Mouse (Mus musculus) urinary bladder, postnatal 4 days (tissue): ENCODE measurements at regions not wholly inside any gene's neighbourhood (a gene's known extent, or its start where the extent isn't known, plus 50 kb on each side); places are given as distances from the start of the nearest gene placed in this dataset.
A peak's percentile ranks its signal among the peaks of the same experiment; 100 is the strongest.

Experiments
- DNase-seq, 2 experiments: peaks; one replicate each; pipeline ENCODE4 v3.0.0; 2021 to 2022; ENCODE audit warnings: low spot score in 2 of 2

- DNase-seq, result no peak
Observed at GRCm38 (mm10) chr10:118765051-118765450, 105.0 kb downstream of the Dyrk2 start.

- no peak for DNase-seq
Observed at GRCm38 (mm10) chr10:118765544-118766441, 104.2 kb downstream of the Dyrk2 start.

- DNase-seq, result no peak
Observed at GRCm38 (mm10) chr10:118766826-118767225, 103.2 kb downstream of the Dyrk2 start.

DNA sequence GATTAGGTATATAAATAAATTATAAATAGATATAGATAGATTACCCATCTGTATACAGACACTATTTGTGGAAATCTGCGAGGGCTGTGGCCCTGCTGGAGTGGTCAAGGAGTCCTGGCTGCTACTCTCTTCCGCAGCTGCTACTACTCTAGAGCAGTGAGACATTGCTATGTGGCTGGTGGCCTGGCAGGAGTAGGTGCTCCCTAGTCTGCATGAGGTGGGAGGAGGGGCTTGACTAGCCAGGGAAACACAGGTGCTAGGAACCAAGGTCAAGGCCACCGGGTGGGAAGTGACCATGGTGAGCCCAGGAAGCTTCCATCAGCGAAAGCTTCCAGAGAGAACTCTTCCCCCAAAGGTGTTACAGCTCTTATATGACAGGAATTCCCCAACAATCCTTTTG, 100.3 kb downstream of the Dyrk2 start:
- DNase-seq, result no peak

GRCm38 (mm10) chr10:118778656-118779055, 91.4 kb downstream of the Dyrk2 start:
- no peak for DNase-seq

DNA sequence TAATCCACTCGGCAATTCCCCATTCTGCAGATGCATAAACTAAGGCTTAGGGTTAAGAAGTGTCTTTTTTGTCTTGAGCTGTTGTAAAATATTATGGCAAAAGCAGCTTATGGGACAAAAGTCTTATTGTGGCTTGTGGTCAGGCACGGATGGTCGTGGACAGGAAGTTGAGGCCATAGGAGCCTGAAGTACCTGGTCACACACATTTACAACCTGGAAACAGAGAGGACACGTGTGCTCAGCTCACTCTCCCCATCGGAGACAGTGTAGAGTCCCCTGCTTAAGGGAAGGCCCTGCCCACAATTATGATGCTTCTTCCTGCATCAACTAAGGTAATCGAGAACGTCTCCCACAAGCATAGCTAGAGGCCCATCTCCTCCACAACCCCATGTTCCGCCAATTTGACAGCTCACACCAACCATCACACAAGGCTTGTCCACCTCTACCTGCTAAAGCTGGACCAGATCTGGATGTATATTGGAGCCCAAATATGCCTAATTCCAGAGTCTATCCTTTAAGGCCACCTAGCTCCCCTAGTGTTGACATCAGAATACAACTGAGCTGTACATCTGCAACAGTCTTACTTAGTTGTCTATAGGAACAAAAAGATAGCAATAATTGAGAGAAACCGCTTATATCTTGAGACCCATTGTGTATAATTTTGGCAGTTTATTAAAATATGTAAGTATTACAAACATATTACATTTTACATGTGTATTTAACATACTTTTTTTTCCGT, 89.0 kb downstream of the Dyrk2 start:
- DNase-seq, result no peak

- no peak for DNase-seq
Observed at GRCm38 (mm10) chr10:118781811-118782232, 88.2 kb downstream of the Dyrk2 start.

DNA sequence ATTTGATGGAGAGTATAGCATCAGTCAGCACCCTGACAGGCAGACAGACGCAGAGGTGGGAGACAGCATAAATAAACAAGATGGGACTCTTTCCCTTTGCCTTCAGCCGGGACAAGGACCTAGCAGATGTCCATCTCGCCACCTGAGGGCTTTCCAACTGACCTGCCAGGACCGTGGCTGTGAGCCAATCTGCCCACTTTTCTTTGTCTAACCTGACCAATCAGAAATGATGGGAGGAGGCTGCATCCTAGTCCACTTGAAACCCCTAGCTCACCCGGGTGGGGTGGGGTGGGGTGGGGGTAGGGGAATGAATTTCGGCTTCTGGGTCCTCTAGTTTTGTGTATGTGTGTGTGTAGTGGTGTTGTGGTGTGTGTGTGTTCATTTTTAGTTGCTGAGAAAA, 87.4 kb downstream of the Dyrk2 start:
- no peak for DNase-seq

DNA sequence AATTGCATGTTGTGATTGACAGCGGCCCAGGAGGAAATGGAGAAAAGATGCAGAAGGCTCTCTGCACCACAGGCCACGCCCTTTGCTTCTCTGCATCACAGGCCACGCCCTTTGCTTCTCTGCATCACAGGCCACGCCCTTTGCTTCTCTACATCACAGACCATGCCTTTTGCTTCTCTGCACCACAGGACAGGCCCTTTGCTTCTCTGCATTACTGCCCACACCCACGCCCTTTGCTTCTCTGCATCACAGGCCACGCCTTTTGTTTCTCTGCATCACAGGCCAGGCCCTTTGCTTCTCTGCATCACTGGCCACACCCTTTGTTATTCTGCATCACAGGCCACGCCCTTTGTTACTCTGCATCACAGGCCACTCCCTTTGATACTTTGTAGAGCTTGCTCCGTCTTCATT, 82.7 kb downstream of the Dyrk2 start:
- no peak for DNase-seq

- DNase-seq, result no peak
Observed at GRCm38 (mm10) chr10:118792352-118793100, 77.5 kb downstream of the Dyrk2 start.

DNA sequence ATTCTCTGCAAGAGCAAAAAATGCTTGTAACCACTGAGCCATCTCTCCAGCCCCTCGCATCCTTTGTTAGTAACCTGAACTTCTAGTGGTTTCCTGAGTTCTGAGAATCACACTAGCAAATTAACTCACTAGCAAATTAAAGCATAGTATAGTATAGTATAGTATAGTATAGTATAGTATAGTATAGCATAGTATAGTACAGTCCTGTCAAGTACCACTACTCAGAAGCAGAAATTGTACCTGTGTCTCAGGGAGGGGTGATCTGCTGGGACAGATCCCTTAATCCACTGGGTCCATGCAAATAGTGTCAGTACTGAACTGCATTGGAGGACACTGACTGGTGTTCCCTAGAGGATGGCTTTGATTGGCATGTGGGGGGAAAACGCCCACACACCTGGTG, 76.2 kb downstream of the Dyrk2 start:
- no peak for DNase-seq

DNA sequence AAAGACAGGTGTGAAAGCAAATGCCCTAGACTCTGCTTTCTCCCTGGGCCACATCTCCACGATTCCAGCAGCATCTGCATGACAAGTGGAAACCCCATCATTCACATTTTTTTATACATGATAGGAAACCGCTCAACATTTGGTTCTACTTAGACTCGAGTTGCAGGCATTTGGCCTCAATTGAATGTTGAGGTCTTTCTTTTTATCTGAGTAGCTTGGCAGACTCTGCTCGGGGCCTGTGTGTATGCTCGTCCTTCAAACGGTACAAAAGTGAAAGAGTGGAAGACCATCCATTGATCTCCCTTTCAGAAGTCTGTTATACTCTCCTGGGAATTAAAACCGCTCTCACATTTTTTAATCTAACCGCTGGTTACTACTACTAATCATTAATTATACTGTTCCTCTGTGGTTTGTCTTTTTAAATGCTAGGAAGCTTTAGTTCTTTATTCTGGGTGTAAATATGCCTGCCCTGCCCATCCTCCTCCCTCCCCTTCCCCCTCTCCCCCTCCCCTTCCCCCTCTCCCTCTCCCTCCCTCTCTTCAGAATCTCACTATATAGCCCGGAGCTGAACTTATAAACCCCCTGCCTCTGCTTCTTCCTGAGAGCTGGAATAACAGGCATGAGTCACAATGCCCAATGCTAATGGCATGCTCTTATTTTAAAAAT, 75.5 kb downstream of the Dyrk2 start:
- DNase-seq, result no peak

GRCm38 (mm10) chr10:118795061-118795407, 75.0 kb downstream of the Dyrk2 start:
- DNase-seq, result no peak

GRCm38 (mm10) chr10:118796512-118796911, 73.5 kb downstream of the Dyrk2 start:
- no peak for DNase-seq

DNA sequence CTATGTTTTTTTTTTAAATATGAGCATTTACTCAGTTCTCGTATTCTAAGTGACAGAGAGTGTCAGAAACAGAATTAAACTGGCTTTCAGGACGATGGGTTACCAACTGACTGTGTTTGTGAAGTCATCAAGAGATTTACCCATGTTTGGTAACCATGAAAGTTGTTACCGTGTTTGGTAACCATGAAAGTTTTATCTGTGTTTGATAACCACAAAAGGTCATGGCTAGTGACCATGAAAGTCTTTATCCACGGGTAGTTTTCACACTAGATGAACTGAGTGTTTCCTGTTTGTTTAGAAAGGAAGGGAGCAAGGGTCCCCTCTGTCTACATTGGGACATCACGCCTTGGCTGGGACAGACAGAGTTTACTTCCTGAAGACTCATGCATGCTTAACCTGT, 72.8 kb downstream of the Dyrk2 start:
- no peak for DNase-seq

DNA sequence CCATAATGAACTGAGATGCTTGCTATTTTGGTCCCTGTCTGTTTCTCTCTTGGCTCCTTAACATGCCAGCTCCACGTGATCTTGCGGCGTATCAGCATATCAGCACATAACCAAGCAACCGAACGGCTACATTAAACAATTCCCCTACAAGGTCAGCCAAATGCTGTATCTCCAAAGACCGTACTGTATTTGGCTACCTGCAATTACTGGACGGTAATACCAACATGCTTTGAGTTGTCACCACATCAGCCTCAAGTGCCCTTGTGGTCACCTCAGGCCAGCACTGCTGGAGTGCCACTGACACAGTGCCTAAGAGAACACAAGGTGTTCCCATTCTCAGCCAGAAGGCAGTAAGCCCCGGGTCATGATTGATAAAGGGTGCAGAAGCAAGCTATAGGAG, 70.2 kb downstream of the Dyrk2 start:
- no peak for DNase-seq

- no peak for DNase-seq
Observed at GRCm38 (mm10) chr10:118803922-118804557, 66.0 kb downstream of the Dyrk2 start.

GRCm38 (mm10) chr10:118804574-118804973, 65.4 kb downstream of the Dyrk2 start:
- peak in 1 of 2 experiments; percentile 39 for DNase-seq
